Mouse (Mus musculus): Measurements from ENCODE around the gene Cdkn1c. TPM values are rescaled to one million over a fixed set of nuclear protein-coding genes. Genes with fewer than 3 reads are reported as not detected.

Gene Cdkn1c
- polyA plus RNA-seq, 1 experiment from 2014 or later: 799 TPM

DNA sequence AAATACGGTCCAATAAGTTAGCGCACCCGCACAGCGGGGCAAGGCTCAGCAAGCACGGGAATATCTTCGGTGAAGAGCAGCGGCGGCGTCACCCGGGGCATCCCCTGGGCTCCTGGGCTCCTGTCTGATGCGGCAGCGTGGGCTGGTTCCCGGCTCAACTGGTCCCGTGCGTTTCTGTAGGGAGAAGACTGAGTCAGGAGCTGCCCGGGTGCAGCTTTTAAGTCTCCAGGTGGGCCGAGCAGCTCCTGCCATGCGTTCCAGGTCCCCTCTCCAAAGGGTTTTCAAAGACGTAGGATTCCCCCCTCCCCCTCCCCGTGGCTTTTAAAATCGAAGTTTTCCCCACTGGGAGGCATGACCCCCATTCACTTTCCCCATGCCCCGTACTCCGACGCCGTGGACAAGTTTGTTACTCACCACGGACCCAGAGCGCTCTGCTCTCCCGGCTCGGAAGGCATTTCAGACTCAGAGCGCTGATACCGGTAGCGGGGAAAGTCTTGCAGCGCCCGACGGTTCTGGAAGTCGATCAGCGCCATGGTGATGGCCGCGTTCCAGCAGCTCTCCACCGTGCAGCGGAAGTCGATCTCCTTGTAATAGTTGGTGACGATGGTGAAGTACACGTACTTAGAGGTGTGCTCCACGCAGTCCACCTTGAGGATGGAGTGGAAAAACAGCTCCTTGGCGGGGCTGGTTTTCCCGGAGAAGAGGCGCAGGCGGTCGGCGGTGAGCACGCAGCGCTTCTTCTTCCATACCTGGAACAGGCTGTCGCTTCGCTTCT, 41.0 kb upstream of the Cdkn1c start:
- H3K4me2 ChIP-seq: peak overlapping the region; percentile 57
- H3K4me1 ChIP-seq (ENCODE audit: control insufficient read depth, insufficient read depth, low read length): peaks cover 5% of the 10 kb centered on the region; the same call in 1 of the 2 replicates
- H3K36me3 ChIP-seq (ENCODE audit: control insufficient read depth, insufficient read depth, low read length): no peaks in the 10 kb centered on the region
- ATAC-seq (ENCODE audit: low FRiP score) (no peak), DNase-seq (ENCODE audit: low spot score, missing footprints) (peak; percentile 96)
- WGBS: 7% methylated on average over 55 of the region's 55 CpGs
- H3K27ac ChIP-seq (ENCODE audit: low read depth, low read length): no peak overlapping the region
- H3K27me3 ChIP-seq (ENCODE audit: control insufficient read depth, insufficient read depth, low read length): peaks cover 42% of the 10 kb centered on the region
- H3K4me3 ChIP-seq (ENCODE audit: low read depth, low read length): peak overlapping the region; percentile 34
- H3K9ac ChIP-seq (ENCODE audit: low read length): 0 out of 2 replicates have a peak overlapping the region, but pooled peaks have one; percentile 9
- no peaks in the 10 kb centered on the region for H3K9me3 ChIP-seq (ENCODE audit: control insufficient read depth, low read length)

DNA sequence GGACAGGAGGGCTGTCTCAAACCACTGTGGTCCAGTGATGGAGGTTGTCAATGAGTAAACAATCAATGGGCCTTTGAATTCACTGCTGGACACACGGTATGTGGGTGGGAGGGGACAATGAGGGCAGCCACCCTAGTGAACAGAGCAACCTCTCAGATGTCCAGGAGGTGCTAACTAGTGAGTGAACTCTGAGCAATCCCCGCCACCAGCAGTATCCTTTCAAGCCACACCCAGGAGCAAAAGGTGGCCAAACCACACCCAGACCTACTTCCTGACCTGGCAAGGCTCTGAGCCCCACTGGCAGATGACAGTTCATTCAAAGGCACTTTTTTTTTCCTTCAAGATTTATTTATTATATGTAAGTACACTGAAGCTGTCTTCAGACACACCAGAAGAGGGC, 40.1 kb upstream of the Cdkn1c start:
- Histone ChIP-seq H3K9ac (ENCODE audit: low read length) (no peak overlapping the region), H3K27ac (ENCODE audit: low read depth, low read length) (no peak overlapping the region), H3K4me3 (ENCODE audit: low read depth, low read length) (no peak overlapping the region), H3K4me2 (no peak overlapping the region), H3K9me3 (ENCODE audit: control insufficient read depth, low read length) (no peaks in the 10 kb centered on the region), H3K27me3 (ENCODE audit: control insufficient read depth, insufficient read depth, low read length) (peaks cover 42% of the 10 kb centered on the region), H3K36me3 (ENCODE audit: control insufficient read depth, insufficient read depth, low read length) (no peaks in the 10 kb centered on the region), H3K4me1 (ENCODE audit: control insufficient read depth, insufficient read depth, low read length) (peaks cover 5% of the 10 kb centered on the region; the same call in 1 of the 2 replicates)
- 42% methylated on average over 2 of the region's 2 CpGs for WGBS
- ATAC-seq (ENCODE audit: low FRiP score) (no peak), DNase-seq (ENCODE audit: low spot score, missing footprints) (no peak)

DNA sequence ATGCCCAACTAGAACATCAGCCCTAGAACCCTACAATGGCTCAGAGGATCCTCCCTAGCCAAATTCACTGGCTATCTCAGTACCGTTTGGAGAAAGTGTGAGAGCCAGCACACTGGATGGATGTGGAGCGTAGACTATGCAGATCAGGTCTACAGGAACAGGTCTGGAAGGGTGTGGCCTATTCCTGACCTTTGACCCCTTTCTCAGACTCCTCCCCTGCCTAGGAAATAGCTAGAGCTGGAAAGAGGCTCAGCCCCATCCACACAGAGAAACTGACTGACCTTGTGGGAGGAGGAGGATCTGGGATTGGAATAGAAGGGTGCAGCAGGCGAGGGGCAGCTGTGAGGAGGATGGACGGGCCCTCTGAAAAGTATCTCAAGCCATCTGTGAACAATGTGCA, 37.7 kb upstream of the Cdkn1c start:
- 83% methylated on average over 4 of the region's 4 CpGs for WGBS
- DNase-seq (ENCODE audit: low spot score, missing footprints): no peak
- no peak overlapping the region for H3K4me3 ChIP-seq (ENCODE audit: low read depth, low read length)
- peaks cover 5% of the 10 kb centered on the region; the same call in 1 of the 2 replicates for H3K4me1 ChIP-seq (ENCODE audit: control insufficient read depth, insufficient read depth, low read length)
- no peaks in the 10 kb centered on the region for H3K36me3 ChIP-seq (ENCODE audit: control insufficient read depth, insufficient read depth, low read length)
- no peak overlapping the region for H3K4me2 ChIP-seq
- peaks cover 35% of the 10 kb centered on the region for H3K27me3 ChIP-seq (ENCODE audit: control insufficient read depth, insufficient read depth, low read length)
- H3K27ac ChIP-seq (ENCODE audit: low read depth, low read length): no peak overlapping the region
- ATAC-seq (ENCODE audit: low FRiP score): no peak
- H3K9ac ChIP-seq (ENCODE audit: low read length): no peak overlapping the region
- H3K9me3 ChIP-seq (ENCODE audit: control insufficient read depth, low read length): no peaks in the 10 kb centered on the region

DNA sequence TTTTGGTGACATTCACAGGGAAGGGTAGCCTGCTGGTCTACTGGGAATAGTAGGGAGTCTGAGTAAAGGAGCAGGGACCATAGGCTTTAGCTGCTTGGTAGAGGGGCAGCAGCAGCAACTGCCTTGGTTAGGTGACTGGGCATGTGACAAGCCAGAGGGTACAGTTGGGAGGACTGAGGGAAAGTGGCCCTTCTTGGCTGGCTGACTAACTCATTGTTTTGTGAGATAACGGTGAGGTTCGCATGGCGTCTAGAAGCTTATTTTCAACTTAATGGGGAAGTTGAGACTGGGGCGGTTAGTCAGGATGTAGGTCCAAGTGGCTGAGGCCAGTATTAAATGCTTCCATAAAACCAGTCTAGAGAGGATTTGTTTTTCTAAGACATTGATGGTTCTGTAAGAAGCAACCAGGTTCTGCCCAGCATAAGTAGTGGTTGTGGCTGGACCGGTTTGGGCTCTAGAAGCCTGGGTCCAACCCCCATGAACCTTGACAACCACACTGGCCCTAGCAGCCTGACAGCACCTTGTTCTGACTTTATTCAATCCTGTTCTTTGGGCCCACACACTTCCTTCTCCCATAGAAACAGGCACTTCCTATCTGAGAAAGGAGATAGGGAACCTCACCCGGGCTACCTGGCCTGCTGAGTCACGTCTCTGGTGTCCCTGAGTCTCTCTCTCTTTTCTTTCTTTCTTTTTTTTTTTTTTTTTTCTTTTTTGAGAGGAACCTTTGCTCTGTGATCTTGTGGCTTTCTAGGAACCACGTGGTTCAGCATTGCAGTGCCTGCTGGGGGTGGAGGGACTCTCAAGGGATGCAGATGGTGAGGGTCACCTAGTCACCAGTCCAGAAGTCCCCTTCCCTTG, 34.5 kb upstream of the Cdkn1c start:
- Histone ChIP-seq H3K9me3 (ENCODE audit: control insufficient read depth, low read length) (no peaks in the 10 kb centered on the region), H3K36me3 (ENCODE audit: control insufficient read depth, insufficient read depth, low read length) (no peaks in the 10 kb centered on the region), H3K27me3 (ENCODE audit: control insufficient read depth, insufficient read depth, low read length) (peaks cover 2% of the 10 kb centered on the region; the same call in 1 of the 2 replicates), H3K4me2 (no peak overlapping the region), H3K4me1 (ENCODE audit: control insufficient read depth, insufficient read depth, low read length) (no peaks in the 10 kb centered on the region), H3K9ac (ENCODE audit: low read length) (no peak overlapping the region), H3K27ac (ENCODE audit: low read depth, low read length) (no peak overlapping the region), H3K4me3 (ENCODE audit: low read depth, low read length) (no peak overlapping the region)
- WGBS: 82% methylated on average over 8 of the region's 8 CpGs
- DNase-seq (ENCODE audit: low spot score, missing footprints): no peak
- ATAC-seq (ENCODE audit: low FRiP score): no peak

DNA sequence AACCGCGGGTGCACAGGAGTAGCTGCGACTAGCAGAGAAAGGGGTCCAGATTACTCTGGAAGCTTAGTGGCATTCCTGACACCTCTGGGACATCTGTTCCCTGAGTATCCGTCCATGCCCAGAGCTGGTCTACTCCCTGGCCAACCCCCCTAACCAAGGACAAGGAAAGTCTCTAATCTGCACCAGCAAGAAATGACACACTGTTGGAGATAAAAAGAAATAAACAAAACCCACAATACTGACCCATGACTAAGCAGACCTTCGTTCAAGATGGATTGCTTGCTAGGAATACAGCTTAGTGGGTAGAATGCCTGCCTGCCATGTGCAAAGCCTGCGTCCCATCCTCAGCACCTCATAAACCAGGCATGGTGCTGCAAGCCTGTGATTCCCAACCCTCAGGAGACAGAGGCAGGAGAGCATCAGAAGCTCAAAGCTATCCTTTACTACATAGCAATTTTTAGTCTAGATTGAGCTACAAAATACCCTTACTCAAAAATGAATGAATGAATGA, 32.8 kb upstream of the Cdkn1c start:
- Histone ChIP-seq H3K9me3 (ENCODE audit: control insufficient read depth, low read length) (no peaks in the 10 kb centered on the region), H3K4me2 (no peak overlapping the region), H3K27me3 (ENCODE audit: control insufficient read depth, insufficient read depth, low read length) (no peaks in the 10 kb centered on the region), H3K27ac (ENCODE audit: low read depth, low read length) (no peak overlapping the region), H3K36me3 (ENCODE audit: control insufficient read depth, insufficient read depth, low read length) (no peaks in the 10 kb centered on the region), H3K4me3 (ENCODE audit: low read depth, low read length) (no peak overlapping the region), H3K9ac (ENCODE audit: low read length) (no peak overlapping the region), H3K4me1 (ENCODE audit: control insufficient read depth, insufficient read depth, low read length) (no peaks in the 10 kb centered on the region)
- ATAC-seq (ENCODE audit: low FRiP score): no peak
- WGBS: 85% methylated on average over 6 of the region's 6 CpGs
- DNase-seq (ENCODE audit: low spot score, missing footprints): no peak

DNA sequence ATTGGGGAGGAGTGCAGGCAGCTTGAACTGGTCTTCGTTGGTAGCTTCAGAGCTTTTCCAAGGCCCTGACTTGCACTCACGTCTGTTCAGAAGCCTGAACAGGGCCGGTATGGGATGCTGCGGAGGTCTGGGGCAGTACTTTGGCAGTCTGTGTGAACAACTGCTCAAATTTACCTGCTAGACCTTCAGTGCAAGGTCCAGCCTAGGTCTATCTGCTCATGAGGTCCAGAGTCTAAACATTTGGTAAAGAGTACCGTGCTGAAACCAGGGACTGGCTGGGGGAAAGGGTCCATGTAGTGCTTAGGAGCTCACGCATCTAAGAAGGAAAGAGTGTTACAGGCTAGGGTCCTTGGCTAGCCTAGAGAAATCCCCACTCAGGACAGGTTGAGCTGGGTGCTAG, 28.9 kb upstream of the Cdkn1c start:
- Histone ChIP-seq H3K4me3 (ENCODE audit: low read depth, low read length) (no peak overlapping the region), H3K4me1 (ENCODE audit: control insufficient read depth, insufficient read depth, low read length) (no peaks in the 10 kb centered on the region), H3K36me3 (ENCODE audit: control insufficient read depth, insufficient read depth, low read length) (no peaks in the 10 kb centered on the region), H3K27ac (ENCODE audit: low read depth, low read length) (no peak overlapping the region), H3K9me3 (ENCODE audit: control insufficient read depth, low read length) (no peaks in the 10 kb centered on the region), H3K4me2 (no peak overlapping the region), H3K27me3 (ENCODE audit: control insufficient read depth, insufficient read depth, low read length) (no peaks in the 10 kb centered on the region), H3K9ac (ENCODE audit: low read length) (no peak overlapping the region)
- WGBS: 78% methylated on average over 6 of the region's 6 CpGs
- no peak for ATAC-seq (ENCODE audit: low FRiP score)
- DNase-seq (ENCODE audit: low spot score, missing footprints): no peak

DNA sequence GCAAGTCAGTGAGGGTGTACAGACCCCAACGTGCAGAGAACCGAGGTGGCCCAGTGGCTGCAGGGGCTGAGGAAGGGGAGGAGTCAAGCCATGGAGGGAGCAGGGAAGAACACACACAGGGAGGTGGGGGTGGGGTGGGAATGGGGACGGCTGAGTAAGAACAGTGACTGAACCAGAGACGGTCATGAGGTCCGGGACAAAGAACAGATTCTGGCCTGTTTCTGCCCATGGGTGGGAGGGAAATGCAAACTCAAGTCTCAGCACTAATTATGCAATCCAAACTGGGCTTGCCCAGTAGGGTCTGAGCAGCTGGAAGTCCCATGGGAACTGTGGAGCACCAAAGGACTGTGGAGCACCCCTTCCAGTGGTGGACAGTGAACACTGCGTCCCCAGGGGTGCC, 21.7 kb upstream of the Cdkn1c start:
- ATAC-seq (ENCODE audit: low FRiP score) (0 out of 2 replicates have a peak, but pooled peaks have one; percentile 50), DNase-seq (ENCODE audit: low spot score, missing footprints) (no peak)
- 19% methylated on average over 6 of the region's 6 CpGs for WGBS
- Histone ChIP-seq H3K4me2 (no peak overlapping the region), H3K27me3 (ENCODE audit: control insufficient read depth, insufficient read depth, low read length) (no peaks in the 10 kb centered on the region), H3K36me3 (ENCODE audit: control insufficient read depth, insufficient read depth, low read length) (no peaks in the 10 kb centered on the region), H3K4me3 (ENCODE audit: low read depth, low read length) (no peak overlapping the region), H3K27ac (ENCODE audit: low read depth, low read length) (no peak overlapping the region), H3K9ac (ENCODE audit: low read length) (no peak overlapping the region), H3K9me3 (ENCODE audit: control insufficient read depth, low read length) (no peaks in the 10 kb centered on the region), H3K4me1 (ENCODE audit: control insufficient read depth, insufficient read depth, low read length) (0 out of 2 replicates have a peak, but pooled peaks cover 2% of the 10 kb centered on the region)

DNA sequence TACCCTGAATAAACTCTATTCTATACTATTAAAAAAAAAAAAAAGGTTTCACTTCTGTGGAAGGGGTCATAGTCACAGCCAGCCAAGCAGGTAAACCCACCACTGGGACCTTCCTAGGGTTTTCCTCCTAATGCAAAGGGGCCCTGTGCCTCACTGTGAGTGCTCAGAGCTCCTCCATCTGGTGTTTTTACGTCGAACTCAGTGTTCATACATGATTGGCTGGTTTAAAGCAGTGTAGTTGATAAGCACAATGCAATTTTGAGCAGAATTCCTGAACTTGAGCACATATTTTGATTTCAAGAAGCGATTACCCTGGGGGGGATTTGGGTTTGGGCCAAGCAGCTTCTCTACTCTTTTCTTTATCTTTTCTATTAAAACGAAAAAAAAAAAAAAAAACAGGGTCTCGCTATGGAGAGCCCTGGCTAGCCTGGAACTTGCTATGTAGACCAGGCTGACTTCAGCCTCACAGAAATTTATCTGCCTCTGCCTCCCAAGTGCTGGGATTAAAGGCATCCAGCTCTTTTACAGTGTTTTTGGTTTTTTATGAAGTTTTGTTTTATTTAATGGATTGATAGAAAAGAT, 21.0 kb upstream of the Cdkn1c start:
- ATAC-seq (ENCODE audit: low FRiP score) (no peak), DNase-seq (ENCODE audit: low spot score, missing footprints) (no peak)
- H3K4me2 ChIP-seq: no peak overlapping the region
- no peak overlapping the region for H3K27ac ChIP-seq (ENCODE audit: low read depth, low read length)
- 0 out of 2 replicates have a peak, but pooled peaks cover 2% of the 10 kb centered on the region for H3K4me1 ChIP-seq (ENCODE audit: control insufficient read depth, insufficient read depth, low read length)
- no peak overlapping the region for H3K9ac ChIP-seq (ENCODE audit: low read length)
- H3K4me3 ChIP-seq (ENCODE audit: low read depth, low read length): no peak overlapping the region
- no peaks in the 10 kb centered on the region for H3K9me3 ChIP-seq (ENCODE audit: control insufficient read depth, low read length)
- 52% methylated on average over 5 of the region's 5 CpGs for WGBS
- H3K27me3 ChIP-seq (ENCODE audit: control insufficient read depth, insufficient read depth, low read length): no peaks in the 10 kb centered on the region
- H3K36me3 ChIP-seq (ENCODE audit: control insufficient read depth, insufficient read depth, low read length): no peaks in the 10 kb centered on the region

All from midbrain, embryonic 11.5 days (tissue).